In genomic region chr5:143268985-143269362, GRCm38 (mm10) we compare ENCODE assay signal across 8 mouse cellular contexts. TPM values are rescaled to one million over a fixed set of nuclear protein-coding genes. Genes with fewer than 3 reads are reported as not detected.
DNase-seq lines count a peak whose midpoint lies in the region; ATAC-seq and TF ChIP-seq lines count a peak whose summit lies in the region.

No protein-coding gene starts in this region.

- TF ChIP-seq CTCF in testis, adult 2 months (IDR thresholded peaks at IDR 0.05; ENCODE audit: control insufficient read depth, insufficient read depth, insufficient replicate concordance, low read depth, low read length) = no peak

- no peaks in the 10 kb centered on the region for H3K36me3 ChIP-seq in testis, adult 2 months (ENCODE audit: control insufficient read depth, insufficient read depth, low read length)
- no peaks in the 10 kb centered on the region for H3K36me3 ChIP-seq in liver, embryonic 12.5 days

- H3K9me3 ChIP-seq in liver, embryonic 12.5 days (replicated peaks) = no peaks in the 10 kb centered on the region

- no peaks in the 10 kb centered on the region for H3K27me3 ChIP-seq in testis, adult 2 months (ENCODE audit: control insufficient read depth, insufficient read depth, low read length)
- peaks cover 50% of the 10 kb centered on the region for H3K27me3 ChIP-seq in liver, embryonic 12.5 days (replicated peaks)

- peak; percentile 59 for DNase-seq in cerebellum, adult 9-11 months
- no peak for DNase-seq in cerebellum, adult 18-20 months
- no peak for DNase-seq in testis, postnatal 10 days (ENCODE audit: low spot score)
- no peak for DNase-seq in c-Kit-positive CD71-positive TER-119-positive erythroid progenitor cells, embryonic 14.5 days (ENCODE audit: low spot score)
- DNase-seq in gastrocnemius, adult 8-10 months (ENCODE audit: low spot score in 2 of 2) = no peak
- no peak for DNase-seq in adrenal gland, postnatal 10 days

- ATAC-seq in liver, embryonic 12.5 days = no peak

- H3K9ac ChIP-seq in liver, embryonic 12.5 days = no peak overlapping the region

- TF ChIP-seq POLR2A in testis, adult 2 months (IDR thresholded peaks at IDR 0.05; ENCODE audit: control insufficient read depth, low read depth, low read length) = no peak

- H3K4me2 ChIP-seq in liver, embryonic 12.5 days = peak overlapping the region; percentile 86

- peak overlapping the region; percentile 89 for H3K4me3 ChIP-seq in testis, adult 2 months (ENCODE audit: control insufficient read depth, low read depth, low read length)
- peak overlapping the region; percentile 72 for H3K4me3 ChIP-seq in liver, embryonic 12.5 days

- 33% methylated on average over 8 of the region's 8 CpGs for WGBS in liver, embryonic 12.5 days (ENCODE audit: insufficient replicate concordance)

- peaks cover 14% of the 10 kb centered on the region for H3K4me1 ChIP-seq in testis, adult 2 months (ENCODE audit: control insufficient read depth, insufficient read depth, low read length)
- peaks cover 19% of the 10 kb centered on the region for H3K4me1 ChIP-seq in liver, embryonic 12.5 days

- H3K27ac ChIP-seq in testis, adult 2 months (ENCODE audit: control insufficient read depth, insufficient read depth, low read depth, low read length) = no peak overlapping the region
- H3K27ac ChIP-seq in liver, embryonic 12.5 days = no peak overlapping the region

RNA-seq across cellular contexts. Expression of gene Zfp316, which starts 0.8 kb away (rescaled TPM):
- polyA plus RNA-seq in testis, adult 2 months (2012; rRNA removed) = 2.0 and 2.2 TPM in 2 replicates
- 0.78 and 1.0 TPM in 2 replicates for polyA plus RNA-seq in liver, embryonic 12.5 days (2016; fragmentation: Nextera tagmentation; extraction: Ambion mirVana)
- 1 to 10 TPM; 3.5 to 4.8 (median 4.4) TPM for total RNA-seq in gastrocnemius, adult 8-10 months (2022)
- 1 to 10 TPM; 7.3 to 8.1 TPM for total RNA-seq in adrenal gland, postnatal 10 days (2021)

RNA-seq across cellular contexts. Expression of gene Zfp853, which starts 24.4 kb away (rescaled TPM):
- polyA plus RNA-seq in testis, adult 2 months (2012; rRNA removed) = 0.13 TPM in 1 of 2 replicates, not detected in the other
- not detected in 2 replicates for polyA plus RNA-seq in liver, embryonic 12.5 days (2016; fragmentation: Nextera tagmentation; extraction: Ambion mirVana)
- total RNA-seq in gastrocnemius, adult 8-10 months (2022) = not detected
- total RNA-seq in adrenal gland, postnatal 10 days (2021) = under 1 TPM; 0.73 to 0.78 TPM

RNA-seq across cellular contexts. Expression of gene Zfp12, which starts 34.0 kb away (rescaled TPM):
- polyA plus RNA-seq in testis, adult 2 months (2012; rRNA removed) = 5.7 and 6.4 TPM in 2 replicates
- 5.5 TPM in 2 replicates for polyA plus RNA-seq in liver, embryonic 12.5 days (2016; fragmentation: Nextera tagmentation; extraction: Ambion mirVana)
- total RNA-seq in gastrocnemius, adult 8-10 months (2022) = 1 to 10 TPM; 5.9 to 7.8 (median 7.2) TPM
- 10 to 100 TPM; 15.6 to 19.1 TPM for total RNA-seq in adrenal gland, postnatal 10 days (2021)

RNA-seq across cellular contexts. Expression of gene Spdye4a, which starts 42.3 kb away (rescaled TPM):
- polyA plus RNA-seq in testis, adult 2 months (2012; rRNA removed) = 12.1 and 12.9 TPM in 2 replicates
- not detected in 2 replicates for polyA plus RNA-seq in liver, embryonic 12.5 days (2016; fragmentation: Nextera tagmentation; extraction: Ambion mirVana)
- not detected for total RNA-seq in gastrocnemius, adult 8-10 months (2022)
- total RNA-seq in adrenal gland, postnatal 10 days (2021) = not detected

RNA-seq across cellular contexts. Expression of gene E130309D02Rik, which starts 46.2 kb away (rescaled TPM):
- 19.6 and 21.2 TPM in 2 replicates for polyA plus RNA-seq in testis, adult 2 months (2012; rRNA removed)
- 43.6 and 44.8 TPM in 2 replicates for polyA plus RNA-seq in liver, embryonic 12.5 days (2016; fragmentation: Nextera tagmentation; extraction: Ambion mirVana)
- 10 to 100 TPM; 10.2 to 12.2 (median 11.2) TPM for total RNA-seq in gastrocnemius, adult 8-10 months (2022)
- total RNA-seq in adrenal gland, postnatal 10 days (2021) = 10 to 100 TPM; 23.0 to 23.5 TPM
